Mouse (Mus musculus) lung, adult 2 months (tissue): Measurements from ENCODE around the gene Daglb.

Experiments
- CTCF ChIP-seq: fragments of 200-500 bp; IDR thresholded peaks from 2 replicates; pipeline ENCODE4 v1.5.1; 2011; ENCODE audit warnings: mild to moderate bottlenecking, low read length, control low read depth; ENCODE audit not compliant: insufficient read depth
- POLR2A ChIP-seq: fragments of 200-500 bp; IDR thresholded peaks from 2 replicates; pipeline ENCODE4 v1.6.1; 2011; ENCODE audit warnings: low read depth, mild to moderate bottlenecking, control low read depth, low read length, borderline replicate concordance; ENCODE audit errors: extremely low read depth

GRCm38 (mm10) chr5:143484955-143485354 lies 20.6 kb downstream of the Daglb start:
- no peak for TF ChIP-seq CTCF
- no peak for TF ChIP-seq POLR2A
